Mouse (Mus musculus) leukemia stem cell, adult 10-12 weeks (primary cell): ENCODE measurements around the gene Ppm1h. TPM values are rescaled to one million over a fixed set of nuclear protein-coding genes. Genes with fewer than 3 reads are reported as not detected.

Source experiments
- polyA plus RNA-seq: library from polyadenylated mRNA; stranded (reverse); fragments of >175 nt; gene quantifications from 2 replicates; pipeline ENCODE4 v1.2.3, GENCODE M21; 2012; ENCODE audit warnings: low replicate concordance

Ppm1h gene
- polyA plus RNA-seq, result 5.9 and 7.4 TPM in 2 replicates

DNA sequence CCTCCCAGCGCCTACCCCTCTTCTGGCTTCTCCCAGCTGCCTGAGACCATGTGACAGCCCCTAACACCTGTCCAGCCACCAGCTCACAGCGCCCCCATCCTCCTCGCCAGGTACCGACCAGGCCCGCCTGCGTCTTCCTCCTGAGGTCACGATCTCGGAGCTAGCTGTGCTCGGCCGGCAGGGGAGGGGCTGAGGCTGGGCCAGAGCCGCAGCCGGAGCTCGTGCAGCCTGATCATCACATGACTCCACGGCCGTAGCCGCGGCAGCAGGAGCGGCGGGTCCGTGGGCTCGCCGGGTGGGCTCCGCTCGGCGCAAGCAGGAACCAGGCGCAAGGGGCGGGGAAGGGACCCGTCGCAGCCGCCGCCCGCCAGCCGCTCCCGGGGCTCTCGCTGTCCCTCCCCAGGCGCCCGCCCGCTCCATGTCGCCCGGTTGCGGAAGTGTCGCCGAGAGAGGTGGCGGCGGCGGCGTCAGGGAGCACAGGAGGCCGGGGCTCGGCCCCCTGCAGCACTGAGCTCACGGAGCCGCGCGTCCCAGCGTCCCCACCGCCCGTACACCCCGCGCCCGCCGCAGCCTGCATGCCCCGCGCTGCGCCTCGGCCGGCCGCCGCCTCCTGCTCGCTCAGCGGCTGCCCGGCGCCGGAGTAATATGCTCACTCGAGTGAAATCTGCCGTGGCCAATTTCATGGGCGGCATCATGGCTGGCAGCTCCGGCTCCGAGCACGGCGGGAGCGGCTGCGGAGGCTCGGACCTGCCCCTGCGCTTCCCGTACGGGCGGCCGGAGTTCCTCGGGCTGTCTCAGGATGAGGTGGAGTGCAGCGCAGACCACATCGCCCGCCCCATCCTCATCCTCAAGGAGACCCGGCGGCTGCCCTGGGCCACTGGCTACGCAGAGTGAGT lies at the start of gene Ppm1h:
Gene Ppm1h, plus strand, starts transcription at position 222 of the 896 bp plus-strand sequence.

Other genes starting within 250 kb of the Ppm1h start
- gene Avpr1a, start 230.3 kb upstream of the Ppm1h start, polyA plus RNA-seq, result not detected in 2 replicates